Mouse (Mus musculus): ENCODE measurements around the gene Cdc42se1.

GRCm38 (mm10) chr3:95266052-95266451 is 37.5 kb downstream of the Cdc42se1 start:
- no peak for TF ChIP-seq CHD2 (IDR thresholded peaks at IDR 0.05; ENCODE audit: low read depth, low read length)
- TF ChIP-seq ZC3H11A (IDR thresholded peaks at IDR 0.05; ENCODE audit: borderline replicate concordance, low read depth, low read length): no peak
- TF ChIP-seq ZNF384 (IDR thresholded peaks at IDR 0.05; ENCODE audit: low read depth, low read length): no peak
- no peak for TF ChIP-seq HCFC1 (IDR thresholded peaks at IDR 0.05; ENCODE audit: borderline replicate concordance, insufficient read depth, low read length)

Data from ES-E14 (cell line).